Mouse (Mus musculus): ENCODE measurements around the gene Gm44503. TPM values are rescaled to one million over a fixed set of nuclear protein-coding genes. Genes with fewer than 3 reads are reported as not detected.

The Gm44503 gene
- polyA plus RNA-seq, 1 experiment from 2014 or later = not detected

DNA sequence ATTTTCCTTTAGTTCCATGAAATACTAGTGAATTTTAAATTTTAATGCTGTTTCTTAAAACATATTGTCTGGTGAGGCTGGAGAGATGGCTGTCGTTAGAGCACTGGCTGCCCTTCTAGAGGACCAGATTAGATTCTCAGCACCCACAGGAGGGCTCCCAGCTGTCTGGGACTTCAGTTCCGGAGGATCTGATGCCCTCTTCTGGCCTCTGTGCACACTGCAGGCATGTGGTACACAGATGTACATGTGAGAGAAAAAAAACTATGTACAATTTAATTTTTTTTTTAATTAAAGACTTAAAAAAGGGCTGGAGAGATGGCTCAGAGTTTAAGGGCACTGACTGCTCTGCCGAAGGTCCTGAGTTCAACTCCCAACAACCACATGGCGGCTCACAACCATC is 23.3 kb upstream of the Gm44503 start:
- H3K9ac ChIP-seq (ENCODE audit: low read depth, low read length) = no peak overlapping the region
- no peaks in the 10 kb centered on the region for H3K4me1 ChIP-seq (ENCODE audit: control insufficient read depth, insufficient read depth, low read depth, low read length)
- H3K9me3 ChIP-seq (ENCODE audit: control insufficient read depth, low read length) = no peaks in the 10 kb centered on the region
- H3K4me2 ChIP-seq (ENCODE audit: low read length) = no peak overlapping the region
- no peak overlapping the region for H3K4me3 ChIP-seq (ENCODE audit: low read length)
- no peaks in the 10 kb centered on the region for H3K36me3 ChIP-seq (ENCODE audit: control insufficient read depth, insufficient read depth, low read length)
- H3K27ac ChIP-seq (ENCODE audit: low read depth, low read length) = no peak overlapping the region
- WGBS = 81% methylated on average over 4 of the region's 4 CpGs
- no peaks in the 10 kb centered on the region for H3K27me3 ChIP-seq (replicated peaks; ENCODE audit: control insufficient read depth, insufficient read depth, low read length)
- no peak for ATAC-seq

DNA sequence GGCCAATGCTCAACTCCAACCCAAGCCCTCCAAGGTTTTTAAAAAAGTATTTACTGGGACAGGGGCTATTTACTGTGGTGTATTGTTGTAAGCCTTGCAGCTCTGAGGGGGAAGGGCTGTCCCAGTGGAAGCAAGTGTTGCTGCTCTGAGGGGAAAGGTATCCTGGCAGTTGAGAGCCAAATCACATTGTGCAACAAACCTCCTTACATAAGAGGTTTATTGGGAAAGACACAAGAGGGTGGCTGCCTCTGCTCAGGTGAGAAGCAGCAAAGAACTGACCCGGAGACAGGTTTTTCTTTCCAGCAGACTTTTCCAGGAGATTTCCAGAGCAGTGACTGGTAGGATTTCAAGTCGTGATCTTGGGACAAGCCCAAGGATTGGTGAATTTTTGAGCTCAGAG is 22.4 kb upstream of the Gm44503 start:
- no peaks in the 10 kb centered on the region for H3K27me3 ChIP-seq (replicated peaks; ENCODE audit: control insufficient read depth, insufficient read depth, low read length)
- ATAC-seq = no peak
- no peaks in the 10 kb centered on the region for H3K36me3 ChIP-seq (ENCODE audit: control insufficient read depth, insufficient read depth, low read length)
- no peaks in the 10 kb centered on the region for H3K9me3 ChIP-seq (ENCODE audit: control insufficient read depth, low read length)
- H3K4me3 ChIP-seq (ENCODE audit: low read length) = no peak overlapping the region
- H3K9ac ChIP-seq (ENCODE audit: low read depth, low read length) = no peak overlapping the region
- 71% methylated on average over 2 of the region's 2 CpGs for WGBS
- H3K27ac ChIP-seq (ENCODE audit: low read depth, low read length) = no peak overlapping the region
- no peak overlapping the region for H3K4me2 ChIP-seq (ENCODE audit: low read length)
- no peaks in the 10 kb centered on the region for H3K4me1 ChIP-seq (ENCODE audit: control insufficient read depth, insufficient read depth, low read depth, low read length)

DNA sequence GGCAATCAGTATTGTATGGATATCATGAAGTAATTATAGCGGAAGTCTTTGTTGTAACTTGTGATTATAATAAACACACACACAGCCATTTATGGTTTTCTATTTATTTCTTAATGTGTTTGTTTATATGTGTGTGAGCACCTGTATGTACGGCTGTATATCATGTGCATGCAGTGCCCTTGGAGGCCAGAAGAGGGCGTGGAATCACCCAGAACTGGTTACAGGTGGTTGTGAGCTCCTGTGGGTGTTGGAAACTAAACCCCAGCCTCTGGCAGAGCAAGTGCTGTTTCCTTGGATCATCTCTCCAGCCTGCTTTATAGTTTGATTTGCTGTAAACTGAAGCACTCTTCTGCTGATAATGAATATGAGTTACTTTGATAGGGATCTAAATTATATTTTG is 15.2 kb upstream of the Gm44503 start:
- Histone ChIP-seq H3K27me3 (replicated peaks; ENCODE audit: control insufficient read depth, insufficient read depth, low read length) (no peaks in the 10 kb centered on the region), H3K4me2 (ENCODE audit: low read length) (no peak overlapping the region), H3K4me3 (ENCODE audit: low read length) (no peak overlapping the region), H3K9ac (ENCODE audit: low read depth, low read length) (no peak overlapping the region), H3K36me3 (ENCODE audit: control insufficient read depth, insufficient read depth, low read length) (peaks cover 26% of the 10 kb centered on the region), H3K27ac (ENCODE audit: low read depth, low read length) (no peak overlapping the region), H3K9me3 (ENCODE audit: control insufficient read depth, low read length) (0 out of 2 replicates have a peak, but pooled peaks cover 2% of the 10 kb centered on the region), H3K4me1 (ENCODE audit: control insufficient read depth, insufficient read depth, low read depth, low read length) (no peaks in the 10 kb centered on the region)
- 64% methylated on average over 3 of the region's 3 CpGs for WGBS
- no peak for ATAC-seq

DNA sequence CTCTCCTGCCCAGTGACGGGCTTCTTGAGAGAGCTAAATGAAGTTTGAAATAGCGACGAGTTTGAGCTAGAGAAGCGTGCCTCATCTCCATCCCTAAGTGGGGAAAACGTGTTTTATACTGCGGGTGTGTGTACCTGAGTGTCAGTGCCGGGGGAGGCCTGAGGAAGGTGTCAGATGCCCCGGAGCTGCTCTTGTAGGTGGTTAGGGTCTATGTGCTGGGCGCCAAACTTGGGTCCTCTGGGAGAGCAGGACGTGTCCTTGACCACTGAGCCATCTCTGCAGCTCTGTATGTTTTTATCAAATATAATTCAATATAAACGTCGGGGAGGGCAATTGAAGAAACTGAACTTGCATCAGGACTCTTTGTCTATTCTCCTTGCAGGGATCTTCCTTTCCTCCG is 14.4 kb upstream of the Gm44503 start:
- Histone ChIP-seq H3K9me3 (ENCODE audit: control insufficient read depth, low read length) (0 out of 2 replicates have a peak, but pooled peaks cover 2% of the 10 kb centered on the region), H3K4me2 (ENCODE audit: low read length) (no peak overlapping the region), H3K27ac (ENCODE audit: low read depth, low read length) (no peak overlapping the region), H3K36me3 (ENCODE audit: control insufficient read depth, insufficient read depth, low read length) (peaks cover 26% of the 10 kb centered on the region), H3K9ac (ENCODE audit: low read depth, low read length) (no peak overlapping the region), H3K4me3 (ENCODE audit: low read length) (no peak overlapping the region), H3K27me3 (replicated peaks; ENCODE audit: control insufficient read depth, insufficient read depth, low read length) (no peaks in the 10 kb centered on the region), H3K4me1 (ENCODE audit: control insufficient read depth, insufficient read depth, low read depth, low read length) (no peaks in the 10 kb centered on the region)
- WGBS = 91% methylated on average over 13 of the region's 13 CpGs
- no peak for ATAC-seq

DNA sequence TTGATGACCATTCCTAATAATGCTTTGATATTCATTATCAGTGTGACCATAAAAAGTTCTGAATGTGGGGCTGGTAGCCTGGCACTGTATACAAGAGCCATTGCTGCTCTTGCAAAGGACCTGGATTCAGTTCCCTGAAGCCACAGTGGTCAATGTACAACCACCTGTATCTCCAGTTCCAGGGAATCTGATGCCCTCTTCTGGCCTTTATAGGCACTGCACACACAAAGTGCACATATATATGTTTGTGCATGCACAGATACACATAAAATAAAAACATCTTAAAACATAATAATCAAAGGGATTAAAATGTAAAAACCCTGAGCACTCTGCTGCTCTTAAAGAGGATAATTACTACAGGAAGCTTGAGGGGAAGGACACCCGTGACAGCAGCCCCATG is 11.6 kb upstream of the Gm44503 start:
- WGBS = 100% methylated on average over 1 of the region's 1 CpGs
- Histone ChIP-seq H3K4me3 (ENCODE audit: low read length) (no peak overlapping the region), H3K4me2 (ENCODE audit: low read length) (no peak overlapping the region), H3K4me1 (ENCODE audit: control insufficient read depth, insufficient read depth, low read depth, low read length) (no peaks in the 10 kb centered on the region), H3K9me3 (ENCODE audit: control insufficient read depth, low read length) (0 out of 2 replicates have a peak, but pooled peaks cover 2% of the 10 kb centered on the region), H3K27me3 (replicated peaks; ENCODE audit: control insufficient read depth, insufficient read depth, low read length) (no peaks in the 10 kb centered on the region), H3K27ac (ENCODE audit: low read depth, low read length) (no peak overlapping the region), H3K9ac (ENCODE audit: low read depth, low read length) (no peak overlapping the region), H3K36me3 (ENCODE audit: control insufficient read depth, insufficient read depth, low read length) (peaks cover 26% of the 10 kb centered on the region)
- no peak for ATAC-seq

DNA sequence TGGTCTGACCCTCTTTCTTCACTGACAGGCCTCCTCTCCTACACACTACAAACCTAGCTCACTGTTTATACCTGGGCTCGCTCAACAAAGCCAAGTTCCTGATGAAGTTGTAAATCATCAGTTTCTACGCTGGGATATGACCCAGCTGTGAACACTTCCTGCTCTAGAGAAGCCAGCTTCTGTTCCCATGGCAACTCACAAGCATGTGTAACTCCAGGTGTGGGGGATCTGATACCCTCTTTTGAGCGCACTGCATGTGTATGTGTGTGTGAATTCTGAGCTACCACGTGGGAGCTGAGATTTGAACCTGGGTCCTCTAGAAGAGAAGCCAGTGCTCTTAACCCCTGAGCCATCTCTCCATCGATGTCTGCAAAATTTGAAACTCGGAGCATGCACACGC is 9.1 kb upstream of the Gm44503 start:
- H3K4me2 ChIP-seq (ENCODE audit: low read length) = no peak overlapping the region
- no peak overlapping the region for H3K4me3 ChIP-seq (ENCODE audit: low read length)
- no peaks in the 10 kb centered on the region for H3K4me1 ChIP-seq (ENCODE audit: control insufficient read depth, insufficient read depth, low read depth, low read length)
- H3K27ac ChIP-seq (ENCODE audit: low read depth, low read length) = no peak overlapping the region
- no peak for ATAC-seq
- H3K9ac ChIP-seq (ENCODE audit: low read depth, low read length) = no peak overlapping the region
- 75% methylated on average over 7 of the region's 7 CpGs for WGBS
- 0 out of 2 replicates have a peak, but pooled peaks cover 2% of the 10 kb centered on the region for H3K9me3 ChIP-seq (ENCODE audit: control insufficient read depth, low read length)
- no peaks in the 10 kb centered on the region for H3K27me3 ChIP-seq (replicated peaks; ENCODE audit: control insufficient read depth, insufficient read depth, low read length)
- H3K36me3 ChIP-seq (ENCODE audit: control insufficient read depth, insufficient read depth, low read length) = peaks cover 25% of the 10 kb centered on the region

DNA sequence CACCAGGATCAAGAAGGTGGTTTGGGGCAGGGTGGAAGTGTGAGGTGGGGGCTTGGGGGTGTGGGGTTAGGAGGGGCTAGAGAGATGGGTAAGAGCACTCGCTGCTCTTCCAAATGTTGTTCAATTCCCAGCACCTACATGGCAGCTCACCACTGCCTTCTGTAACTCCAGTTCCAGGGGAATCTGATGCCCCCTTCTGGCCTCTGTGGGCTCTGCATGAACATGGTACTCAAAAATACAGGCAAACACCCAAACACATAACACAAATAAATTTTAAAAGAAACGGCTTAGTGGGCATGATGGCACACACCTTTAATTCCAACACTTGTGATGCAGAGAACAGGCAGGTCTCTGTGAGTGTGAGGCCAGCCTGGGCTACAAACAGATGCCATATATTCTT is 3.9 kb upstream of the Gm44503 start:
- 49% methylated on average over 2 of the region's 2 CpGs for WGBS
- no peak for ATAC-seq
- H3K36me3 ChIP-seq (ENCODE audit: control insufficient read depth, insufficient read depth, low read length) = no peaks in the 10 kb centered on the region
- no peaks in the 10 kb centered on the region for H3K27me3 ChIP-seq (replicated peaks; ENCODE audit: control insufficient read depth, insufficient read depth, low read length)
- H3K27ac ChIP-seq (ENCODE audit: low read depth, low read length) = no peak overlapping the region
- no peak overlapping the region for H3K9ac ChIP-seq (ENCODE audit: low read depth, low read length)
- H3K4me3 ChIP-seq (ENCODE audit: low read length) = no peak overlapping the region
- no peaks in the 10 kb centered on the region for H3K9me3 ChIP-seq (ENCODE audit: control insufficient read depth, low read length)
- no peak overlapping the region for H3K4me2 ChIP-seq (ENCODE audit: low read length)
- H3K4me1 ChIP-seq (ENCODE audit: control insufficient read depth, insufficient read depth, low read depth, low read length) = peaks cover 8% of the 10 kb centered on the region

DNA sequence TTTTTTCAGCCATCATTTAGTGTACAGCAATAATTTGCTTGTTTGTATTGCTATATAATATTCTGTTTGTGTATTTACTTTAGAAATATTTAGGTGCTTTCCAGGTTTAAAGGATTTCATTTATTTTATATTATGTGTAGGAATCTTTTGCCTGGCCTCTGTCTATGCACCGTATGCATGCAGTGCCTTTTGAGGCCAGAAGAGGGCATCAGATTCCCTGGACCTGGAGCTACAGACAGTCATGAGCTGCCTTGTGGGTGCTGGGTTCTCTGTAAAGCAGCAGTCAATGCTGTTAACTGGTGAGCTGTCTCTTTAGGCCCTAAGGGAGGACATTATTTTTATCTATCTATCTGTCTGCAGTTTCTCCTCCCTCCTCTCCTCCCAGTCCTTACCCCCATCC is 3.1 kb upstream of the Gm44503 start:
- Histone ChIP-seq H3K4me3 (ENCODE audit: low read length) (no peak overlapping the region), H3K36me3 (ENCODE audit: control insufficient read depth, insufficient read depth, low read length) (no peaks in the 10 kb centered on the region), H3K9ac (ENCODE audit: low read depth, low read length) (no peak overlapping the region), H3K4me2 (ENCODE audit: low read length) (no peak overlapping the region), H3K9me3 (ENCODE audit: control insufficient read depth, low read length) (no peaks in the 10 kb centered on the region), H3K4me1 (ENCODE audit: control insufficient read depth, insufficient read depth, low read depth, low read length) (peaks cover 8% of the 10 kb centered on the region), H3K27me3 (replicated peaks; ENCODE audit: control insufficient read depth, insufficient read depth, low read length) (no peaks in the 10 kb centered on the region), H3K27ac (ENCODE audit: low read depth, low read length) (no peak overlapping the region)
- no peak for ATAC-seq
- 35% methylated on average over 1 of the region's 1 CpGs for WGBS

DNA sequence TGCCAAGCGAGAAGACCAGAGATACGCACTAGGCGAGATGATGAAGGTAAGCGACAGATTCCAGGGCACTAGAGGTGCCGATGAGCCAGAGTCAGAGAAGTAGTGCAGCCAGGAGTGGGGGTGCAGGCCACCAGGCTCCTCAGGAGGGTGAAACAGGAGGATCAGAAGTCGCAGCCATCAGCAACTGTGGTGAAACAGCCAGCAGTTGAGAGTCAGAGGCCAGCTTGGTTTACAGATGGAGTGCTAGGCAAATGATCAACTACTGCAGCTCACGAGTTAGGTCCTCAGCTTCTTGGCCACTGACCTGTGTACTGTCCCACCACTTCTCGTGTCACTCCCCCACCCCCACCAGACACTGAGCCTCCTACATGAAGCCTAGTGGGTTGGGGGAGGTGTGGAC is 2.7 kb downstream of the Gm44503 start:
- ATAC-seq = no peak
- 71% methylated on average over 8 of the region's 8 CpGs for WGBS
- Histone ChIP-seq H3K9ac (ENCODE audit: low read depth, low read length) (no peak overlapping the region), H3K36me3 (ENCODE audit: control insufficient read depth, insufficient read depth, low read length) (no peaks in the 10 kb centered on the region), H3K9me3 (ENCODE audit: control insufficient read depth, low read length) (no peaks in the 10 kb centered on the region), H3K27me3 (replicated peaks; ENCODE audit: control insufficient read depth, insufficient read depth, low read length) (no peaks in the 10 kb centered on the region), H3K4me2 (ENCODE audit: low read length) (no peak overlapping the region), H3K4me3 (ENCODE audit: low read length) (no peak overlapping the region), H3K27ac (ENCODE audit: low read depth, low read length) (no peak overlapping the region), H3K4me1 (ENCODE audit: control insufficient read depth, insufficient read depth, low read depth, low read length) (peaks cover 8% of the 10 kb centered on the region)

DNA sequence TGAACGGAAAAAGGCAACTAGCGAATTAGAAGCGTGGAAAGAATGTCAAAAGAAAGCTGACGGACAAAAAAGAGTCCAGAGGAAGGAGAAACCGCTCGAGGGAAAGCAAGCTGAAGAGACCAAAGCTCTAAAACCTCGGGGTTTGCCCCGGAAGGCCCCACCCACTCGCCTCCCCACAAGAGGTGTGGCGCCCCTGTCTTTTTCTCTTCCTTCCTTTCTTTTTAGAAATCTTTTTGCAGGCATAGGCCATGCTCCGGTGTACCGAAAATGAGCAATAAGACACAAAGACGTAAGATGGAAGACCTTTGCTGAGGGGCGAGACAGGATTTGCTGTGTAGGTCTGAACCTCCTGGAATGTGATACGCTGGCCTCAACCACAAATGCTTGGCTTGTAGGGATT is 3.3 kb downstream of the Gm44503 start:
- ATAC-seq = no peak
- Histone ChIP-seq H3K36me3 (ENCODE audit: control insufficient read depth, insufficient read depth, low read length) (no peaks in the 10 kb centered on the region), H3K4me2 (ENCODE audit: low read length) (no peak overlapping the region), H3K27me3 (replicated peaks; ENCODE audit: control insufficient read depth, insufficient read depth, low read length) (no peaks in the 10 kb centered on the region), H3K9me3 (ENCODE audit: control insufficient read depth, low read length) (no peaks in the 10 kb centered on the region), H3K4me1 (ENCODE audit: control insufficient read depth, insufficient read depth, low read depth, low read length) (peaks cover 8% of the 10 kb centered on the region), H3K4me3 (ENCODE audit: low read length) (no peak overlapping the region), H3K27ac (ENCODE audit: low read depth, low read length) (no peak overlapping the region), H3K9ac (ENCODE audit: low read depth, low read length) (no peak overlapping the region)
- WGBS = 80% methylated on average over 15 of the region's 15 CpGs
